Mouse (Mus musculus): Measurements from ENCODE around the gene Ccdc122. TPM values are rescaled to one million over a fixed set of nuclear protein-coding genes. Genes with fewer than 3 reads are reported as not detected.
"Not testable (repeated sequence)": the region's sequence is repeated elsewhere in the genome, so short reads cannot be mapped to it uniquely, and the experiment has no call there.

Gene Ccdc122
- polyA plus RNA-seq (2015; fragmentation: Nextera tagmentation; extraction: Ambion mirVana) = 2.9 and 3.8 TPM in 2 replicates

GRCm38 (mm10) chr14:77036226-77037046, at the start of gene Ccdc122, which contains the start of gene Lacc1:
Gene Ccdc122, plus strand, starts transcription at chr14:77036772.
Gene Lacc1, minus strand, starts transcription at chr14:77036904.
- H3K27me3 ChIP-seq (replicated peaks; ENCODE audit: control insufficient read depth, insufficient read depth, low read length) = no peaks in the 10 kb centered on the region
- under 1% methylated on average over 86 of the region's 86 CpGs for WGBS

GRCm38 (mm10) chr14:76990351-76990750, 46.2 kb upstream of the Ccdc122 start:
- H3K27me3 ChIP-seq (replicated peaks; ENCODE audit: control insufficient read depth, insufficient read depth, low read length); H3K36me3 ChIP-seq (ENCODE audit: control insufficient read depth, insufficient read depth, low read length); H3K9ac ChIP-seq (ENCODE audit: low read depth, low read length); H3K4me1 ChIP-seq (ENCODE audit: control insufficient read depth, insufficient read depth, low read length); H3K4me2 ChIP-seq (ENCODE audit: low read depth, low read length); ATAC-seq; H3K4me3 ChIP-seq (ENCODE audit: low read length); H3K9me3 ChIP-seq (ENCODE audit: control insufficient read depth, low read length); H3K27ac ChIP-seq (ENCODE audit: low read length): not testable (repeated sequence)
- 93% methylated on average over 2 of the region's 2 CpGs for WGBS

More at GRCm38 (mm10) chr14:77036226-77037046, at the start of gene Ccdc122, which contains the start of gene Lacc1:
- H3K9ac ChIP-seq (ENCODE audit: low read depth, low read length) = peak within 1 kb of the TSS; percentile 88
- H3K4me1 ChIP-seq (ENCODE audit: control insufficient read depth, insufficient read depth, low read length) = no peaks in the 10 kb centered on the region
- ATAC-seq = peak; percentile 88
- H3K36me3 ChIP-seq (ENCODE audit: control insufficient read depth, insufficient read depth, low read length) = no peaks in the 10 kb centered on the region
- H3K27ac ChIP-seq (ENCODE audit: low read length) = 0 out of 2 replicates have a peak within 1 kb of the TSS, but pooled peaks have one; percentile 35
- H3K4me2 ChIP-seq (ENCODE audit: low read depth, low read length) = peak within 1 kb of the TSS; percentile 83
- peak within 1 kb of the TSS; percentile 74 for H3K4me3 ChIP-seq (ENCODE audit: low read length)
- no peaks in the 10 kb centered on the region for H3K9me3 ChIP-seq (ENCODE audit: control insufficient read depth, low read length)

DNA sequence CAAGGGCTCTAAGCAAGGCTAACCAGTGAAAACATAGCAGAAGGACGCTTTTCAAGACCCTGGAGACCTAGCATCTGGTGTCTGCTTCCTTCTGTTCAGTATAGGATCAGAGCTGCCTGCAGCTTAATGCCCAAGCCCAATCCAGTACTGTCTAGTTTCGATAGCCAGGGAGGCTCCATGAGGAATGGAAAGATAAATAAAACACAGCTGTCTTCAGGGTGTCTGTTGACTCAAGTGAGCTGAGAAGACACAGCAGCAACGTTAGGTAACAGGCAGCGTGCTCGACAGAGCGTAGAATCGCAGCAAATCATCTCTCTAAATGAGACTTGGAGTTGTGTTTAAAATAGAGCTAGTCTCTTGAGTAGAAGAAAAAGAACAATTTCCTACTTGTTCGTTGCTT, 31.8 kb upstream of the Ccdc122 start:
- Histone ChIP-seq H3K9me3 (ENCODE audit: control insufficient read depth, low read length) (no peaks in the 10 kb centered on the region), H3K4me2 (ENCODE audit: low read depth, low read length) (no peak overlapping the region), H3K36me3 (ENCODE audit: control insufficient read depth, insufficient read depth, low read length) (no peaks in the 10 kb centered on the region), H3K27ac (ENCODE audit: low read length) (peak overlapping the region; percentile 43), H3K27me3 (replicated peaks; ENCODE audit: control insufficient read depth, insufficient read depth, low read length) (no peaks in the 10 kb centered on the region), H3K4me1 (ENCODE audit: control insufficient read depth, insufficient read depth, low read length) (0 out of 2 replicates have a peak, but pooled peaks cover 3% of the 10 kb centered on the region), H3K4me3 (ENCODE audit: low read length) (no peak overlapping the region), H3K9ac (ENCODE audit: low read depth, low read length) (no peak overlapping the region)
- WGBS = 40% methylated on average over 8 of the region's 8 CpGs
- ATAC-seq = peak; percentile 64

- WGBS = 53% methylated on average over 5 of the region's 5 CpGs
- Histone ChIP-seq H3K4me3 (ENCODE audit: low read length) (no peak overlapping the region), H3K36me3 (ENCODE audit: control insufficient read depth, insufficient read depth, low read length) (no peaks in the 10 kb centered on the region), H3K4me2 (ENCODE audit: low read depth, low read length) (no peak overlapping the region), H3K4me1 (ENCODE audit: control insufficient read depth, insufficient read depth, low read length) (0 out of 2 replicates have a peak, but pooled peaks cover 3% of the 10 kb centered on the region), H3K9me3 (ENCODE audit: control insufficient read depth, low read length) (no peaks in the 10 kb centered on the region), H3K27me3 (replicated peaks; ENCODE audit: control insufficient read depth, insufficient read depth, low read length) (no peaks in the 10 kb centered on the region), H3K27ac (ENCODE audit: low read length) (no peak overlapping the region), H3K9ac (ENCODE audit: low read depth, low read length) (no peak overlapping the region)
- ATAC-seq = no peak
Observed at GRCm38 (mm10) chr14:77005566-77005965, 31.0 kb upstream of the Ccdc122 start.

- Histone ChIP-seq H3K9ac (ENCODE audit: low read depth, low read length) (no peak overlapping the region), H3K9me3 (ENCODE audit: control insufficient read depth, low read length) (no peaks in the 10 kb centered on the region), H3K27me3 (replicated peaks; ENCODE audit: control insufficient read depth, insufficient read depth, low read length) (no peaks in the 10 kb centered on the region), H3K4me2 (ENCODE audit: low read depth, low read length) (no peak overlapping the region; the same call in 1 of the 2 replicates), H3K27ac (ENCODE audit: low read length) (no peak overlapping the region), H3K4me1 (ENCODE audit: control insufficient read depth, insufficient read depth, low read length) (0 out of 2 replicates have a peak, but pooled peaks cover 3% of the 10 kb centered on the region), H3K4me3 (ENCODE audit: low read length) (no peak overlapping the region), H3K36me3 (ENCODE audit: control insufficient read depth, insufficient read depth, low read length) (no peaks in the 10 kb centered on the region)
- WGBS = 19% methylated on average over 3 of the region's 3 CpGs
- peak; percentile 66 for ATAC-seq
Observed at GRCm38 (mm10) chr14:77008238-77008637, 28.3 kb upstream of the Ccdc122 start.

- H3K9me3 ChIP-seq (ENCODE audit: control insufficient read depth, low read length) = no peaks in the 10 kb centered on the region
- H3K4me1 ChIP-seq (ENCODE audit: control insufficient read depth, insufficient read depth, low read length) = no peaks in the 10 kb centered on the region
- H3K9ac ChIP-seq (ENCODE audit: low read depth, low read length) = no peak overlapping the region
- no peaks in the 10 kb centered on the region for H3K27me3 ChIP-seq (replicated peaks; ENCODE audit: control insufficient read depth, insufficient read depth, low read length)
- no peak overlapping the region for H3K27ac ChIP-seq (ENCODE audit: low read length)
- H3K4me3 ChIP-seq (ENCODE audit: low read length) = no peak overlapping the region
- H3K36me3 ChIP-seq (ENCODE audit: control insufficient read depth, insufficient read depth, low read length) = no peaks in the 10 kb centered on the region
- peak; percentile 49; the same call in 1 of the 2 replicates for ATAC-seq
- 8% methylated on average over 3 of the region's 3 CpGs for whole genome bisulfite sequencing
- H3K4me2 ChIP-seq (ENCODE audit: low read depth, low read length) = no peak overlapping the region
Observed at GRCm38 (mm10) chr14:77011804-77012203, 24.8 kb upstream of the Ccdc122 start.

DNA sequence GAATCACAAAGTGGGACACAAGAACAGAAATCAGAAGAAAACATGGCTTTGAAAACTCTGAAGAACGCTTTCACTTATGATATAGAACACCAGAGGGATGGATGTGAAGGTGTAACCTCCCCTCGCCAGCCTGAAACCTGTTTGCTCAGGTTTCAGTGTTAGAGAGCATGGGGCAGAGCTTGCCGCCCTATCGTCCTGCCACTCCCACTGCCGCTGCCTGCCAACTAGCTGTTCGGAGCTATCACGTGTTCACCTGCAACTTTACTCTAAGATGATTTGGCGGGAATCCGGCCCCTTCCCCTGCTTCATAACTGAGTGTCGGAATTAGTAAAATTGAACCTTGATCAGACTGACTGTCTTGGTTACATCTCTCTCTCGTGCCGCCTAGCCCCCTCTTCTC, 19.8 kb upstream of the Ccdc122 start:
- not testable (repeated sequence) for H3K36me3 ChIP-seq (ENCODE audit: control insufficient read depth, insufficient read depth, low read length); H3K27me3 ChIP-seq (replicated peaks; ENCODE audit: control insufficient read depth, insufficient read depth, low read length); H3K27ac ChIP-seq (ENCODE audit: low read length); H3K4me1 ChIP-seq (ENCODE audit: control insufficient read depth, insufficient read depth, low read length); H3K9ac ChIP-seq (ENCODE audit: low read depth, low read length); H3K9me3 ChIP-seq (ENCODE audit: control insufficient read depth, low read length)
- WGBS = 44% methylated on average over 12 of the region's 12 CpGs
- Histone ChIP-seq H3K4me2 (ENCODE audit: low read depth, low read length) (peak overlapping the region; percentile 47), H3K4me3 (ENCODE audit: low read length) (0 out of 2 replicates have a peak overlapping the region, but pooled peaks have one; percentile 6)
- peak; percentile 80 for ATAC-seq

DNA sequence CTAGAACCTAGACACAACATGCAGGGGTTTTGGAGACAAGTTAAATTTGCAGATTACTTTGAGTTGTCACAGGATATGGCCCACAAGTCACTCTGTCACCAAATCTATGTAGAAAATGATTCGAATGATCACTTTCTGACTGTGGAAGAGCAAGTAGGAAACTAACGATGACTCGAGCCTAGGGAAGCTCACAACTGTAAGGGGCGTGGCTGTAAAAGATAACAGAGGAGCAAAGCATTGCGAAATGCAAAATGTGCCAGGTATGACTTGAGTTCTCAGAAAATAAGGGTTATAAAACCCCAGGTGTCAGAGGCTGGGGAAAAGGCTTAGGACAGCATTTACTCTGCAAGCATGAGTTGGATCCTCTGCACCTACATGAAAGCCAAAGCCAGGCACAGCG, 19.4 kb upstream of the Ccdc122 start:
- H3K27ac ChIP-seq (ENCODE audit: low read length) = peak overlapping the region; percentile 29
- H3K9ac ChIP-seq (ENCODE audit: low read depth, low read length) = no peak overlapping the region
- no peaks in the 10 kb centered on the region for H3K4me1 ChIP-seq (ENCODE audit: control insufficient read depth, insufficient read depth, low read length)
- 0 out of 2 replicates have a peak overlapping the region, but pooled peaks have one; percentile 6 for H3K4me3 ChIP-seq (ENCODE audit: low read length)
- H3K36me3 ChIP-seq (ENCODE audit: control insufficient read depth, insufficient read depth, low read length) = no peaks in the 10 kb centered on the region
- H3K4me2 ChIP-seq (ENCODE audit: low read depth, low read length) = peak overlapping the region; percentile 47
- H3K9me3 ChIP-seq (ENCODE audit: control insufficient read depth, low read length) = no peaks in the 10 kb centered on the region
- peak; percentile 97 for ATAC-seq
- 60% methylated on average over 6 of the region's 6 CpGs for WGBS
- H3K27me3 ChIP-seq (replicated peaks; ENCODE audit: control insufficient read depth, insufficient read depth, low read length) = no peaks in the 10 kb centered on the region

- H3K36me3 ChIP-seq (ENCODE audit: control insufficient read depth, insufficient read depth, low read length) = no peaks in the 10 kb centered on the region
- no peak overlapping the region for H3K4me2 ChIP-seq (ENCODE audit: low read depth, low read length)
- no peak overlapping the region for H3K9ac ChIP-seq (ENCODE audit: low read depth, low read length)
- WGBS = 83% methylated on average over 3 of the region's 3 CpGs
- no peak for ATAC-seq
- no peaks in the 10 kb centered on the region for H3K9me3 ChIP-seq (ENCODE audit: control insufficient read depth, low read length)
- H3K4me1 ChIP-seq (ENCODE audit: control insufficient read depth, insufficient read depth, low read length) = no peaks in the 10 kb centered on the region
- H3K27me3 ChIP-seq (replicated peaks; ENCODE audit: control insufficient read depth, insufficient read depth, low read length) = no peaks in the 10 kb centered on the region
- H3K27ac ChIP-seq (ENCODE audit: low read length) = no peak overlapping the region
- H3K4me3 ChIP-seq (ENCODE audit: low read length) = no peak overlapping the region
Observed at GRCm38 (mm10) chr14:77024499-77024898, 12.1 kb upstream of the Ccdc122 start.
